Mouse (Mus musculus): ENCODE measurements around the gene Cd27. TPM values are rescaled to one million over a fixed set of nuclear protein-coding genes. Genes with fewer than 3 reads are reported as not detected.
A peak's percentile ranks its signal among the peaks of the same experiment; 100 is the strongest.

Cd27 gene
- polyA plus RNA-seq, 1 experiment from 2014 or later = 1.1 TPM

- no peaks in the 10 kb centered on the region for H3K27me3 ChIP-seq (replicated peaks; ENCODE audit: control insufficient read depth, insufficient read depth, low read length)
- 53% methylated on average over 6 of the region's 6 CpGs for WGBS
- ATAC-seq = no peak
Measured at GRCm38 (mm10) chr6:125236341-125236740, 469 bp downstream of the Cd27 start.

DNA sequence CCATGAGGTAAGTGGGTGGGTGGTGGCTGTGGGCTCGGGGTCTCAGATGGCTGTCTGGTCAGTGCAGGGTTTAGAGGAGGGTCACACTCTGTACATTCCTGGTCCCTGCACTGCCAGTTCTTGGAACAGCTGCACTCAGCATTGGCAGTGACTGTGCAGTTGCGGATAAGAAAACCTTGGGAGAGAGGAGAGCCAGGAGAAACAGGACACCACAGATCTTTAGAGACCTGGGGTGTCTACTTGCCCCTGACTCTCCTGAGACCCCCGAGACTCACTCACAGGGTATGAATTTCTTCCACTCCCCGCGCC lies 2.3 kb downstream of the Cd27 start:
- Histone ChIP-seq H3K27me3 (replicated peaks; ENCODE audit: control insufficient read depth, insufficient read depth, low read length) (no peaks in the 10 kb centered on the region), H3K27ac (ENCODE audit: low read depth, low read length) (no peak overlapping the region), H3K4me3 (ENCODE audit: low read length) (no peak overlapping the region), H3K9me3 (ENCODE audit: control insufficient read depth, low read length) (no peaks in the 10 kb centered on the region), H3K4me1 (ENCODE audit: control insufficient read depth, insufficient read depth, low read depth, low read length) (peaks cover 8% of the 10 kb centered on the region), H3K9ac (ENCODE audit: low read depth, low read length) (no peak overlapping the region), H3K4me2 (ENCODE audit: low read length) (no peak overlapping the region), H3K36me3 (ENCODE audit: control insufficient read depth, insufficient read depth, low read length) (no peaks in the 10 kb centered on the region)
- no peak for ATAC-seq
- WGBS = 82% methylated on average over 5 of the region's 5 CpGs

More at GRCm38 (mm10) chr6:125236341-125236740, 469 bp downstream of the Cd27 start:
- H3K36me3 ChIP-seq (ENCODE audit: control insufficient read depth, insufficient read depth, low read length) = no peaks in the 10 kb centered on the region
- H3K27ac ChIP-seq (ENCODE audit: low read depth, low read length) = no peak overlapping the region
- no peak overlapping the region for H3K4me3 ChIP-seq (ENCODE audit: low read length)
- H3K9me3 ChIP-seq (ENCODE audit: control insufficient read depth, low read length) = no peaks in the 10 kb centered on the region
- no peak overlapping the region for H3K4me2 ChIP-seq (ENCODE audit: low read length)
- no peak overlapping the region for H3K9ac ChIP-seq (ENCODE audit: low read depth, low read length)
- peaks cover 7% of the 10 kb centered on the region for H3K4me1 ChIP-seq (ENCODE audit: control insufficient read depth, insufficient read depth, low read depth, low read length)

DNA sequence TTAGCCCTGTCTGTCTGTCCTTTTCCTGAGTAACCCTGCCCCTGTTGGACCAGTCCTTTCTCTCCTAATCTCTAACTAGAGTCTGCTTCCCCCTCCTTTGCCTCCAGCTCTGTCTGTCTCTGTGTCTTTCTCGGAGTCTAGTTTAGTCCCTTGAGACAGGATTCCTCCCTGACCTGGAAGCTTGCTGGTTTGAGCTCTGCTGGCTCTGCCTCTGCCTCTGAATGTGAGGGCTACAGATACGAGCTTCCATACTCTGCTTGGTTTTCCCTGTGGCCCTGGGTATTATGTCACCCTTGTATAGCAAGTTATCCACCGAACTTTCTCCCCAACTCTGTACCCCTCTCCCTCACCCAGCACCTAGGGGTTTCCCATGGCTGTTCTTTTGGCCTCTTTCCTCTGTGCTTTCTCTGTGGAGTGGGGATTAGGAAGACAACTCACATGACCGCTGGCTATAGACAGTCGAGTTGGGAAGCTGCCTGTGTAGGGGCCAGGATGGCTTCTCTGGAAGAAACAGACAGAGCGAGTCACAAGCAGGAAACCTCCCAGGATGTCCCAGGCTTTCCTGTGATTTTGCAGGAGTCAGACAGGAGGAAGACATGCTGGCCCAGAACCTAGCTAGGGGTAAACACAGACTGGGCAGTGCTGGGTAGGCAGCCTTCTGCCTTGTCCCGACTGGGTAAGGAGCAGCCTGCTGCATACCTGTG lies 2.8 kb downstream of the Cd27 start:
- Histone ChIP-seq H3K9ac (ENCODE audit: low read depth, low read length) (peak overlapping the region; percentile 22; the same call in 1 of the 2 replicates), H3K36me3 (ENCODE audit: control insufficient read depth, insufficient read depth, low read length) (no peaks in the 10 kb centered on the region), H3K27ac (ENCODE audit: low read depth, low read length) (no peak overlapping the region), H3K4me3 (ENCODE audit: low read length) (no peak overlapping the region), H3K27me3 (replicated peaks; ENCODE audit: control insufficient read depth, insufficient read depth, low read length) (no peaks in the 10 kb centered on the region), H3K4me1 (ENCODE audit: control insufficient read depth, insufficient read depth, low read depth, low read length) (peaks cover 8% of the 10 kb centered on the region), H3K9me3 (ENCODE audit: control insufficient read depth, low read length) (no peaks in the 10 kb centered on the region), H3K4me2 (ENCODE audit: low read length) (no peak overlapping the region)
- WGBS = 71% methylated on average over 7 of the region's 7 CpGs
- no peak for ATAC-seq

GRCm38 (mm10) chr6:125232516-125232915 lies 4.3 kb downstream of the Cd27 start:
- Histone ChIP-seq H3K4me2 (ENCODE audit: low read length) (no peak overlapping the region), H3K27me3 (replicated peaks; ENCODE audit: control insufficient read depth, insufficient read depth, low read length) (no peaks in the 10 kb centered on the region), H3K4me1 (ENCODE audit: control insufficient read depth, insufficient read depth, low read depth, low read length) (peaks cover 8% of the 10 kb centered on the region), H3K27ac (ENCODE audit: low read depth, low read length) (no peak overlapping the region), H3K9me3 (ENCODE audit: control insufficient read depth, low read length) (no peaks in the 10 kb centered on the region), H3K4me3 (ENCODE audit: low read length) (no peak overlapping the region), H3K36me3 (ENCODE audit: control insufficient read depth, insufficient read depth, low read length) (no peaks in the 10 kb centered on the region), H3K9ac (ENCODE audit: low read depth, low read length) (no peak overlapping the region)
- 73% methylated on average over 6 of the region's 6 CpGs for WGBS
- no peak for ATAC-seq

DNA sequence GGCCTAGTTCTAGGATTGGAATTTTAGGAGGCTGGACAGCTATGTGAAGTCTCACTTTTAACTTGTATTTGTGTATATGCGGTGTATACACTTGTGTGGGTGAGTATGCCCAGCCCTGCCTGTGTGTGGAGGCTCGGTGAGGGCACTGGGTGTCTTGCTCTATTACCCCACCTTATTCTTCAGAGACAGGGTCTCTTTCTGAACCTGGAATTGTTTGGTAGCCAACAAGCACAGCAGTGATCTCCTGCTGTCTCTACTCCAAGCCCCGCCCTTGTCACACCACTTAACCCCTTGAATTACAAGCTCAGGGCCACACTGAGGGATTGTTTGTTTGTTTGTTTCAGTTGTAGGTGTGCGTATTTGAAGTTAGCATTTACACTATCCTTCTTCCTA lies 4.8 kb downstream of the Cd27 start:
- WGBS = 52% methylated on average over 4 of the region's 4 CpGs
- ATAC-seq = peak; percentile 26; the same call in 1 of the 2 replicates
- Histone ChIP-seq H3K9ac (ENCODE audit: low read depth, low read length) (peak overlapping the region; percentile 73; the same call in 1 of the 2 replicates), H3K27ac (ENCODE audit: low read depth, low read length) (peak overlapping the region; percentile 74; the same call in 1 of the 2 replicates), H3K9me3 (ENCODE audit: control insufficient read depth, low read length) (no peaks in the 10 kb centered on the region), H3K4me2 (ENCODE audit: low read length) (peak overlapping the region; percentile 89), H3K27me3 (replicated peaks; ENCODE audit: control insufficient read depth, insufficient read depth, low read length) (no peaks in the 10 kb centered on the region), H3K4me1 (ENCODE audit: control insufficient read depth, insufficient read depth, low read depth, low read length) (peaks cover 8% of the 10 kb centered on the region), H3K36me3 (ENCODE audit: control insufficient read depth, insufficient read depth, low read length) (no peaks in the 10 kb centered on the region), H3K4me3 (ENCODE audit: low read length) (peak overlapping the region; percentile 49)

DNA sequence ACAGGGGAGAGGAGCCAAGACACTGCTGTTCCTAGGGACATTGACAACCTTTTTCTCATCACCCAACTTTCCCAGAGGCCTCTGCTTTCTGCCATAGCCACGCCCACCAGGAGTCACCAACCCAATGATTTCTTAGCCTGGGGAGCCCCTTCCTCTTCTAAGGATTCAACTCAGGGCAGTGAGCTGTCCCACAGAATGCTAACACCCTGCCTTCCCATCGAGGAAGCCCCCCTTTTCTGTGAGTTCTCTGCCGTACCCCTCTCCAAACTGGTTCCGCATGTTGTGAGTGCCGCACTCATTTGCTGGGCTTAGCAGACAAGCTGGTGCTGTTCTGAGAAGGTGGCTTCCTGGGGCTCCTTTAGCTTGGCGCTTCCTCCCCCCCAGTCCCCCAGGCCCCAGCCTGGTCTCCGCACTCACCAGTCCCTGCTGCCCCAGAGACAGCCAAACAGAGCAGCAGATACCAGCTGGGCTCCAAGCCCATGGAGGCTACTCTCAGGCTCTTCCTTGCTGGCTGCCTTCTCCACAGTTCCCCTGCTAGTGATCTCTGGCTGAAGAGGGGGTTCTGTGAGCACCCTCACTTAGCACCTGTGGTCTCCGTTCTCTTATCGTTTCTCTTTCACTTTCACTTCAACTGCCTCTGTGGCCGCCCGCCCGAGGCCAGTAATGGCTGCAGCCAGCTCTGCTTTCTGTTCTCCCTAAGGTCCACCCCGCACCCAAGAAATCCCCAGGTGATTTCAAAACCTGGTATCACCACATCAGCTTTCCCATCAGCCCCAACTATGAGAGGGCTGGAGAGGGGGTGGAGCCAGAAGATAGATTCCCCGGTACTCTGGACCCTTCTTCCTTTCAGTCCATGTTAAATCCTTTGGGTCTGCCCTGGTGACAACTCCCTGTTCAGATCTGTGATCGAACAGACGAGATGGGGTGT lies 5.4 kb downstream of the Cd27 start, which contains the start of gene Tapbpl:
Gene Tapbpl, minus strand, starts transcription at position 744 of the 928 bp plus-strand sequence.
- peak; percentile 87 for ATAC-seq
- Histone ChIP-seq H3K27me3 (replicated peaks; ENCODE audit: control insufficient read depth, insufficient read depth, low read length) (no peaks in the 10 kb centered on the region), H3K9ac (ENCODE audit: low read depth, low read length) (peak within 1 kb of the TSS; percentile 73), H3K9me3 (ENCODE audit: control insufficient read depth, low read length) (no peaks in the 10 kb centered on the region), H3K36me3 (ENCODE audit: control insufficient read depth, insufficient read depth, low read length) (no peaks in the 10 kb centered on the region), H3K4me1 (ENCODE audit: control insufficient read depth, insufficient read depth, low read depth, low read length) (peaks cover 8% of the 10 kb centered on the region), H3K4me2 (ENCODE audit: low read length) (peak within 1 kb of the TSS; percentile 89), H3K4me3 (ENCODE audit: low read length) (peak within 1 kb of the TSS; percentile 49), H3K27ac (ENCODE audit: low read depth, low read length) (peak within 1 kb of the TSS; percentile 74)
- 8% methylated on average over 16 of the region's 16 CpGs for WGBS

- Histone ChIP-seq H3K9me3 (ENCODE audit: control insufficient read depth, low read length) (no peaks in the 10 kb centered on the region), H3K9ac (ENCODE audit: low read depth, low read length) (peak overlapping the region; percentile 50), H3K27me3 (replicated peaks; ENCODE audit: control insufficient read depth, insufficient read depth, low read length) (no peaks in the 10 kb centered on the region), H3K4me2 (ENCODE audit: low read length) (peak overlapping the region; percentile 89), H3K27ac (ENCODE audit: low read depth, low read length) (peak overlapping the region; percentile 74; the same call in 1 of the 2 replicates), H3K36me3 (ENCODE audit: control insufficient read depth, insufficient read depth, low read length) (no peaks in the 10 kb centered on the region), H3K4me3 (ENCODE audit: low read length) (no peak overlapping the region), H3K4me1 (ENCODE audit: control insufficient read depth, insufficient read depth, low read depth, low read length) (peaks cover 8% of the 10 kb centered on the region)
- 0 out of 2 replicates have a peak, but pooled peaks have one; percentile 21 for ATAC-seq
- WGBS = 61% methylated on average over 9 of the region's 9 CpGs
Measured at GRCm38 (mm10) chr6:125230571-125230970, 6.2 kb downstream of the Cd27 start.

DNA sequence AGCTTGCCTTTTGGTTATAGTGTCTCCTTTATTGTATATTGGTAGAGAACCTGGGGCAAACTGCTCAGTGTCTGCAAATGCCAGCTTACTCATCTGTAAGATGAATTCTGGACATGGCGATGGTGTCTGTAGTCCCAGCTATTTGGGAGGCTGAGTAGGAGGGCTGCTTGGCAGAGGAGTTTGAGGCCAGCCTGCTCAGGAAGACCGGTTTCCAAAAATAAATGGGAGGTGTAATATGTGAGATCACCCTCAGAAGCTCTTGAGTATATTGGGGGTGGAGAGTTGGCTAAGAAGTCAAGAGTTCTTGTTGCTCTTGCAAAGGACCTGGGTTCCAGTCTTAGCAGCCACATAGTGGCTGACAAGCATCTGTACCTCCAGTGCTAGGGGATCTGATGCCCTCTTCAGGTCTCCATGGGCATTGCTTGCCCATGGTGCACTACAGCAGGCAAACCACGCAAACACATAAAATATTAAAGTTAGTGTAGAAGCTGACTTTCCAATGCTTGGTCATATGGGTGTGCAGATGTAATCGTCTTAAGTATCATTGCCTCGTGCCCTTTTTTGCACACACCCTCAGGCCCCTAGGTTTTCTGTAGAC lies 11.2 kb downstream of the Cd27 start:
- H3K27ac ChIP-seq (ENCODE audit: low read depth, low read length) = no peak overlapping the region
- no peaks in the 10 kb centered on the region; the same call in 1 of the 2 replicates for H3K36me3 ChIP-seq (ENCODE audit: control insufficient read depth, insufficient read depth, low read length)
- H3K4me1 ChIP-seq (ENCODE audit: control insufficient read depth, insufficient read depth, low read depth, low read length) = no peaks in the 10 kb centered on the region
- H3K9ac ChIP-seq (ENCODE audit: low read depth, low read length) = no peak overlapping the region
- 86% methylated on average over 5 of the region's 5 CpGs for WGBS
- H3K4me3 ChIP-seq (ENCODE audit: low read length) = no peak overlapping the region
- H3K27me3 ChIP-seq (replicated peaks; ENCODE audit: control insufficient read depth, insufficient read depth, low read length) = no peaks in the 10 kb centered on the region
- no peak overlapping the region for H3K4me2 ChIP-seq (ENCODE audit: low read length)
- no peak for ATAC-seq
- H3K9me3 ChIP-seq (ENCODE audit: control insufficient read depth, low read length) = no peaks in the 10 kb centered on the region

DNA sequence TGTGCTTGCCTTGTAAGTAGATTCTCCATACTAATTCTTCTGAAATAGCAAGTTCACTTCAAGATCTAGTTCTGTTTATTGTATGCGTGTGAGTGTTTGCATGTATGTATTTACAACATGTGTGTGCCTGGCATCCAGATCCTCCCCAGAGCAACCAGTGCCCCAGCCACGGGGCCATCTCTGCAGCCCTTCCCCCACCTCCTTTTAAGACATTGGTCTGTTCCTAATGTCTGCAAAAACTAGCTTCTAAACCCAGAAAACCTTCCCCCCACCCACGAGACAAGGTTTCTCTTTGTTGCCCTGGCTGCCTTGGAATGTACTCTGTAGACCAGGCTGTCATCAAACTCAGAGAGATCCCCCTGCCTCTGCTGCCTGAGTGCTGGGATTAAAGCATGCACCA lies 14.2 kb downstream of the Cd27 start:
- no peak for ATAC-seq
- Histone ChIP-seq H3K36me3 (ENCODE audit: control insufficient read depth, insufficient read depth, low read length) (no peaks in the 10 kb centered on the region; the same call in 1 of the 2 replicates), H3K9me3 (ENCODE audit: control insufficient read depth, low read length) (no peaks in the 10 kb centered on the region), H3K27ac (ENCODE audit: low read depth, low read length) (no peak overlapping the region), H3K9ac (ENCODE audit: low read depth, low read length) (no peak overlapping the region), H3K4me1 (ENCODE audit: control insufficient read depth, insufficient read depth, low read depth, low read length) (no peaks in the 10 kb centered on the region), H3K4me3 (ENCODE audit: low read length) (no peak overlapping the region), H3K27me3 (replicated peaks; ENCODE audit: control insufficient read depth, insufficient read depth, low read length) (no peaks in the 10 kb centered on the region), H3K4me2 (ENCODE audit: low read length) (no peak overlapping the region)
- 91% methylated on average over 3 of the region's 3 CpGs for WGBS

Measured in hindbrain, embryonic 16.5 days (tissue).